Mouse (Mus musculus) liver, embryonic 14.5 days (tissue): ENCODE data around the gene Fam20c. TPM values are rescaled to one million over a fixed set of nuclear protein-coding genes. Genes with fewer than 3 reads are reported as not detected.
A peak's percentile ranks its signal among the peaks of the same experiment; 100 is the strongest.

Experiments
- ATAC-seq: fragments of 200-750 bp; cut with Nextera tagmentation; 2 replicates; pipeline ENCODE4 v1.8.0; 2017; ENCODE audit warnings: moderate number of reproducible peaks, mild to moderate bottlenecking, moderate library complexity; ENCODE audit not compliant: insufficient read depth
- DNase-seq, 3 experiments: peaks; one replicate each; pipeline ENCODE4 v3.0.0-alpha.2; 2012 to 2013; ENCODE audit warnings: low read depth in 3 of 3, low spot score in 3 of 3
- H3K27ac ChIP-seq: fragments of 300-500 bp; sonication (generic); 2 replicates; pipeline ENCODE4 v1.5.1; 2014; ENCODE audit warnings: moderate library complexity, mild to moderate bottlenecking, control low read depth, inconsistent platforms
- H3K27me3 ChIP-seq: fragments of 300-500 bp; sonication (generic); 2 replicates; pipeline ENCODE4 v1.6.1; 2014; ENCODE audit warnings: mild to moderate bottlenecking, low read length, moderate library complexity; ENCODE audit not compliant: control insufficient read depth, insufficient read depth
- H3K36me3 ChIP-seq: fragments of 300-500 bp; sonication (generic); replicated peaks from 2 replicates; pipeline ENCODE4 v1.6.1; 2014; ENCODE audit warnings: low read depth; ENCODE audit not compliant: control insufficient read depth, insufficient read depth
- H3K4me1 ChIP-seq, 2 experiments: fragments of 200-500 bp in 1 of 2; fragments of 300-500 bp in 1 of 2; sonication (generic) in 1 of 2; replicated peaks; 2 replicates each; pipeline ENCODE4 v1.6.1; 2012 to 2014; ENCODE audit warnings: antibody characterized with exemption in 1 of 2, inconsistent platforms in 1 of 2, low read length in 1 of 2; ENCODE audit not compliant: control insufficient read depth in 2 of 2, insufficient read depth in 2 of 2
- H3K4me2 ChIP-seq: fragments of 300-500 bp; sonication (generic); 2 replicates; pipeline ENCODE4 v1.6.1; 2014; ENCODE audit warnings: low read depth, mild to moderate bottlenecking, control low read depth, moderate library complexity
- H3K4me3 ChIP-seq, 2 experiments: fragments of 200-500 bp in 1 of 2; fragments of 300-500 bp in 1 of 2; sonication (generic) in 1 of 2; 2 replicates each; pipeline ENCODE4 v1.5.1; 2012 to 2014; ENCODE audit warnings: low read depth in 2 of 2, low read length in 2 of 2, mild to moderate bottlenecking in 2 of 2, control low read depth in 1 of 2, inconsistent platforms in 1 of 2, moderate library complexity in 1 of 2; ENCODE audit not compliant: insufficient read depth in 1 of 2
- H3K9ac ChIP-seq: fragments of 300-500 bp; sonication (generic); replicated peaks from 2 replicates; pipeline ENCODE4 v1.6.1; 2014; ENCODE audit warnings: mild to moderate bottlenecking, control low read depth, moderate library complexity
- H3K9me3 ChIP-seq: fragments of 300-500 bp; sonication (generic); 2 replicates; pipeline ENCODE4 v1.6.1; 2016; ENCODE audit warnings: low read length, mixed read lengths; ENCODE audit not compliant: control insufficient read depth
- CTCF ChIP-seq: IDR thresholded peaks from 2 replicates; pipeline ENCODE4 v1.5.1; 2016; ENCODE audit warnings: antibody characterized with exemption, low read depth, control low read depth
- EP300 ChIP-seq: IDR thresholded peaks from 2 replicates; pipeline ENCODE4 v1.6.1; 2016; ENCODE audit warnings: antibody characterized with exemption, low read depth
- WGBS: fragments of 180-500 bp; shearing (Covaris S2); extraction: QIAGEN DNeasy Blood & Tissue Kit; methylation state at CpG from one replicate; pipeline ENCODE4 v1.1.7; 2014; ENCODE audit not compliant: insufficient replicate concordance; 5-methylcytosine and 5-hydroxymethylcytosine counted together
- polyA plus RNA-seq, 2 experiments: library from polyadenylated mRNA; depleted of rRNA in 1 of 2; stranded (reverse) in 1 of 2; unstranded in 1 of 2; fragments of >200 nt; fragmentation: Nextera tagmentation in 1 of 2; extraction: Ambion mirVana in 1 of 2; gene quantifications; 2 replicates each; pipeline versions ENCODE4 v1.2.1 to v1.2.3; 2012 to 2014

Fam20c gene
- polyA plus RNA-seq, 2 experiments: 5.4 to 6.8 TPM

DNA sequence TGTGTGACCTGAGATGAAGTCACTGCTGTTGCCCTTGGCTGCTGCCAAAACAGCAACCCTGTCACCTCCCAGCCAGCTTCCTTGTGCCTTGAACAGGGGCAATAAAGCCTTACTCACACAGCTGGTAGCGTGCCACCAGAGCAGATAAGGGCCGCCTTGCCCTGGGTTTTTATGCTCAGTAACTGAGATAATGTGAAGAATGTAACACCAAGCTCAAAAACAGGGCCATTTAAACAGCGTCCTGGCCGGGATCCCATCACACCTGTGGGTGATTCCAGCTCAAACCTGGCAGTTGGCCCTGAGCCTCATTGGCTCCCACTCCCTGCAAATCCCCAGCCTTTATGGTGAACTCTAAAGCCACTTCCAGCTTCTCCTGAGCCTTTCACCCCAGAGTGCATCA, 92.2 kb downstream of the Fam20c start:
- no peak for ATAC-seq
- TF ChIP-seq EP300 (no peak), CTCF (no peak)
- no peak overlapping the region for H3K9ac ChIP-seq
- H3K9me3 ChIP-seq: no peaks in the 10 kb centered on the region
- 48% methylated on average over 4 of the region's 4 CpGs for WGBS
- H3K4me3 ChIP-seq: no peak overlapping the region
- no peak overlapping the region for H3K4me2 ChIP-seq
- no peak for DNase-seq
- H3K36me3 ChIP-seq: no peaks in the 10 kb centered on the region
- no peaks in the 10 kb centered on the region for H3K4me1 ChIP-seq
- no peak overlapping the region for H3K27ac ChIP-seq
- H3K27me3 ChIP-seq: no peaks in the 10 kb centered on the region

DNA sequence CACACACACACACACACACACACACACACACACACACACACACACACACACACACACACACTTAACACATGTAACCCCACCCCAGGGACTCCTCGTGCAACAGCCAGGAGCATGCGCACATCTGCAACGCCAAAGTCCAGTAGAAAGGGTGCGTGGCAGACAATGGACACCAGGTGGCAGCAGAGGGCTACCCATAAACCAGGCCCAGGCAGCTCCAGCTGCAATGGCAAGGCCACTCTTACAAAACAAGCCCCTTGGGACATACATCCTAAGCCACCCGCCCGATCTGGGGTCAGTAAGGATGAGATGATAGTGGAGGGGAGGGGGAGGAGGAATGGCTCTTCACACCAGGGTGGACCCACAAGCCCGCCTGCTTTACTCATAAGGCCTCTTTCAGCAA, 93.8 kb downstream of the Fam20c start:
- DNase-seq: peak; percentile 45 to 50 (median 47)
- ATAC-seq: peak; percentile 57; the same call in 1 of the 2 replicates
- H3K27ac ChIP-seq: no peak overlapping the region
- H3K9ac ChIP-seq: no peak overlapping the region
- H3K4me2 ChIP-seq: no peak overlapping the region
- H3K4me3 ChIP-seq: no peak overlapping the region
- no peaks in the 10 kb centered on the region for H3K9me3 ChIP-seq
- TF ChIP-seq EP300: no peak
- peak; percentile 98 for TF ChIP-seq CTCF
- no peaks in the 10 kb centered on the region for H3K27me3 ChIP-seq
- H3K36me3 ChIP-seq: no peaks in the 10 kb centered on the region
- 11% methylated on average over 7 of the region's 7 CpGs for WGBS
- H3K4me1 ChIP-seq: no peaks in the 10 kb centered on the region

DNA sequence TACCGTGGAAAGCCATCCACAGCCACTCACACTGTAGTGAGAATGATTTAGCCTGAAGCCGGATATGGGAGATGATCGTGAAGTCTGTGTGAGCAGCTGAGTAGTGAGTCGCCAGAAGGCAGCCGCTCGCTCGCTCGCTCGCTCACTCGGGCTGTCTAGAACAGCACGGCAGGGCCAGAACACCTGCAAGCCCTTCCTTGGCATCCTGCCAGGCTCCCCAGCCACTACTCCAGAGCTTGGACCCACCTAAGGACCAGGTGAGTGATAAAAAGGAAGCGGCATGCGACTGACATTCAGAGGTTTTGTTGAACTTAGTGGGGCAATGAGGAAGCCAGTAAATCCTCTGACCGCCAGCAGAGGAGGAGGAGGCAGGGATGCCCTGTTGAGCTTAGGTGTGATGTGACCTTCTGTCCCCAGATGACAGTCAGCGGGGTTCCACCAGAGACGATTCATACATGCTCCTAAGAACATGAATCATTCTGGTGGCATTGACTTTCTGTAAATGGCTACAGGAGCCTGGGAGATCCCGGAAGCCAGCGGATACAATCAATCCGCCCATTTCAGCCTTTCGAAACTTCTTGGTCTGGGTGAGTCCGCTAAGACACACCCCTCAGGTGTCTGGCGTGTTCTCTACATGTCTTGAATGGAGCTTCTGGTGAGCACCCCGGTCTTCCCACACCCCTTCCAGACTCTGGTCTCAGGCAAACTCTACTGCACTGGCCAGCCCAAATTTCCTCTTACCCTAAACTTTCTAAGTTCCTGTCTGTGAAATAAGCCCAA, 95.6 kb downstream of the Fam20c start:
- no peak for DNase-seq
- no peaks in the 10 kb centered on the region for H3K36me3 ChIP-seq
- ATAC-seq: no peak
- TF ChIP-seq CTCF (no peak), EP300 (no peak)
- no peaks in the 10 kb centered on the region for H3K27me3 ChIP-seq
- no peak overlapping the region for H3K9ac ChIP-seq
- H3K27ac ChIP-seq: no peak overlapping the region
- H3K4me3 ChIP-seq: no peak overlapping the region
- H3K4me2 ChIP-seq: no peak overlapping the region
- no peaks in the 10 kb centered on the region for H3K4me1 ChIP-seq
- WGBS: 66% methylated on average over 23 of the region's 23 CpGs
- H3K9me3 ChIP-seq: no peaks in the 10 kb centered on the region

DNA sequence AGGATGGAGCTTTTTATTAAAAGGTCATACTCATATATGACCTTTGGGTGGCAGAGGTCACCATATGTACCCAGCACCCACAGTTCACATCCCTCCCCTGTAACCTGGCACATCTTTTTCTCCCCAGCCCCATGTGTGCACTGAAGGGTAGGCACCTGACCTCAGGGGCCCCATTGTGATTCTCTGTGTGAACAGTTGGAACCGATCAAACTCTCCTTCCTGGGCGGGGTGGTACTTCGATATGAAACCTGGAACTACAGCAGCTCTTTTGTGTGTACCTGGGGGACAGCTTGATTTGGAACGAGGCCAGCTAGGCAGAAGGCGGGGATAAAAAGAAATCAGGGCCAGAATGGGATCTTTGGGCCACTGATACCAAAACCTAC, 96.1 kb downstream of the Fam20c start:
- H3K9ac ChIP-seq: no peak overlapping the region
- no peaks in the 10 kb centered on the region for H3K4me1 ChIP-seq
- H3K27ac ChIP-seq: no peak overlapping the region
- H3K4me2 ChIP-seq: no peak overlapping the region
- 60% methylated on average over 5 of the region's 5 CpGs for WGBS
- DNase-seq: no peak
- no peak for ATAC-seq
- H3K9me3 ChIP-seq: no peaks in the 10 kb centered on the region
- no peaks in the 10 kb centered on the region for H3K27me3 ChIP-seq
- H3K4me3 ChIP-seq: no peak overlapping the region
- no peaks in the 10 kb centered on the region for H3K36me3 ChIP-seq
- TF ChIP-seq EP300 (no peak), CTCF (no peak)

DNA sequence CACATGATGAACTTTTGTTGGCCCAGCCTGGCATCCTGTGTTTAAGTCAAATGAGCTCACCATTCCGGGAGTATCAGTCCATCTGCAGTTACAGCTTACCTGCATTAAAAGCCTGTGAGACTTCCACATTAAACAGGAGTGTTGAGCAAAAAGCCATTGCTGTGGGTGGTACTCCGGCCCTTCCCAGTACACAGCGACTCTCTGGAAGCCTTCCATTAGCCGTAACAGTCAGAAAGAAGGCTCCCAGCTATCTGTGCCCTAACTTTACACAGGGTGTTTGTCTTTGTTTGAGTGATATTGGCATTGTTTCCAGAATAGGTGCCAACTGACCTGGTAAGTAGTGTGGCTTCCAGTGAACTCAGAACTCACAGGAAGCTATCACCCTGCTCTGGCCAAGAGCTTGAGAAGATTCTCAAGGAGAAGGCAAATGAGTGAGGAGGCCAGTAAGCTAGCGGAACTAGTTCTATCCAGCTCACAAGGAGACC, 97.0 kb downstream of the Fam20c start:
- WGBS: 67% methylated on average over 5 of the region's 5 CpGs
- Histone ChIP-seq H3K27ac (no peak overlapping the region), H3K4me3 (no peak overlapping the region), H3K4me1 (no peaks in the 10 kb centered on the region), H3K9me3 (no peaks in the 10 kb centered on the region), H3K9ac (no peak overlapping the region), H3K36me3 (no peaks in the 10 kb centered on the region), H3K4me2 (no peak overlapping the region), H3K27me3 (no peaks in the 10 kb centered on the region)
- DNase-seq: no peak
- no peak for ATAC-seq
- TF ChIP-seq CTCF: no peak
- no peak for TF ChIP-seq EP300
